Mouse (Mus musculus) G1E (cell line): ENCODE measurements around the gene Pik3c2a. TPM values are rescaled to one million over a fixed set of nuclear protein-coding genes. Genes with fewer than 3 reads are reported as not detected.

Experiments
- ATAC-seq: 2 replicates; pipeline ENCODE4 v1.8.0; 2016; ENCODE audit warnings: mild to moderate bottlenecking; ENCODE audit not compliant: insufficient number of reproducible peaks, poor library complexity, low FRiP score, severe bottlenecking; ENCODE audit errors: extremely low read depth
- DNase-seq: peaks from one replicate; pipeline ENCODE4 v3.0.0; 2012; ENCODE audit warnings: low spot score
- H3K27me3 ChIP-seq: 2 replicates; pipeline ENCODE4 v1.6.1; 2012; ENCODE audit warnings: mild to moderate bottlenecking, low read length, inconsistent platforms; ENCODE audit not compliant: insufficient read depth
- H3K36me3 ChIP-seq: replicated peaks from 2 replicates; pipeline ENCODE3; 2012; ENCODE audit warnings: mild to moderate bottlenecking, inconsistent platforms
- H3K4me1 ChIP-seq: 2 replicates; pipeline ENCODE4 v1.6.1; 2012; ENCODE audit warnings: low read depth, low read length, inconsistent platforms, mixed read lengths; ENCODE audit not compliant: insufficient read depth
- H3K4me3 ChIP-seq: 2 replicates; pipeline ENCODE4 v1.5.1; 2012; ENCODE audit warnings: low read depth, mild to moderate bottlenecking, inconsistent platforms, low read length, moderate library complexity, mixed read lengths
- H3K9me3 ChIP-seq: replicated peaks from 2 replicates; pipeline ENCODE4 v1.6.1; 2012; ENCODE audit warnings: inconsistent platforms
- CTCF ChIP-seq: IDR thresholded peaks from 2 replicates; pipeline ENCODE4 v1.5.1; 2012; ENCODE audit warnings: low read depth, low read length, inconsistent platforms, mixed read lengths
- GATA1 ChIP-seq: IDR thresholded peaks from 2 replicates; pipeline ENCODE4 v1.6.1; 2012; ENCODE audit warnings: borderline replicate concordance, low read length, inconsistent platforms, mixed read lengths
- GATA2 ChIP-seq: IDR thresholded peaks from 2 replicates; pipeline ENCODE4 v1.6.1; 2012; ENCODE audit warnings: low read depth, low read length, inconsistent platforms, borderline replicate concordance
- POLR2AphosphoS5 ChIP-seq: IDR thresholded peaks from 2 replicates; pipeline ENCODE4 v1.6.1; 2012; ENCODE audit warnings: low read depth, low read length, inconsistent platforms; ENCODE audit not compliant: insufficient replicate concordance
- TAL1 ChIP-seq: conservative IDR thresholded peaks from 2 replicates; pipeline ENCODE4 v1.6.1; 2012; ENCODE audit warnings: low read depth, low read length, inconsistent platforms, mixed read lengths
- polyA plus RNA-seq: library from polyadenylated mRNA; stranded (reverse); fragments of >175 nt; gene quantifications from 2 replicates; pipeline ENCODE4 v1.2.3, GENCODE M21; 2012
- total RNA-seq, 2 experiments: library from RNA; stranded (forward) in 1 of 2; stranded (reverse) in 1 of 2; fragments of 200-1000 nt in 1 of 2; fragments of >200 nt in 1 of 2; fragmentation: Nextera tagmentation in 1 of 2; gene quantifications; 2 replicates each; pipeline ENCODE4 v1.2.3; 2014 to 2017

Gene Pik3c2a
- total and polyA plus RNA-seq, 3 experiments, result 0.69 to 45.9 (median 19.6) TPM

GRCm38 (mm10) chr7:116307099-116307870 is 136.0 kb downstream of the Pik3c2a start:
- DNase-seq, result peak; percentile 71
- H3K4me1 ChIP-seq, result peaks cover 33% of the 10 kb centered on the region
- H3K36me3 ChIP-seq, result peaks cover 25% of the 10 kb centered on the region
- no peaks in the 10 kb centered on the region for H3K27me3 ChIP-seq
- H3K4me3 ChIP-seq, result peak overlapping the region; percentile 99
- no peak for TF ChIP-seq TAL1
- no peak for TF ChIP-seq GATA2
- no peak for TF ChIP-seq CTCF
- TF ChIP-seq GATA1, result no peak
- TF ChIP-seq POLR2AphosphoS5, result no peak
- no peaks in the 10 kb centered on the region for H3K9me3 ChIP-seq
- peak; percentile 68 for ATAC-seq

GRCm38 (mm10) chr7:116306601-116307000 is 136.6 kb downstream of the Pik3c2a start:
- Histone ChIP-seq H3K4me1 (peaks cover 38% of the 10 kb centered on the region), H3K4me3 (peak overlapping the region; percentile 99; the same call in 1 of the 2 replicates), H3K27me3 (no peaks in the 10 kb centered on the region), H3K9me3 (no peaks in the 10 kb centered on the region), H3K36me3 (peaks cover 30% of the 10 kb centered on the region)
- DNase-seq (no peak), ATAC-seq (no peak)
- TF ChIP-seq GATA2, result no peak
- TF ChIP-seq GATA1, result no peak
- TF ChIP-seq CTCF, result no peak
- no peak for TF ChIP-seq POLR2AphosphoS5
- no peak for TF ChIP-seq TAL1

GRCm38 (mm10) chr7:116301661-116302311 is 141.5 kb downstream of the Pik3c2a start:
- Histone ChIP-seq H3K4me3 (no peak overlapping the region), H3K9me3 (no peaks in the 10 kb centered on the region), H3K27me3 (no peaks in the 10 kb centered on the region), H3K4me1 (peaks cover 26% of the 10 kb centered on the region), H3K36me3 (peaks cover 55% of the 10 kb centered on the region)
- ATAC-seq, result no peak
- TF ChIP-seq GATA2 (no peak), POLR2AphosphoS5 (no peak), CTCF (no peak), GATA1 (no peak), TAL1 (no peak)
- DNase-seq, result no peak

- Histone ChIP-seq H3K4me1 (peaks cover 20% of the 10 kb centered on the region), H3K9me3 (no peaks in the 10 kb centered on the region), H3K4me3 (no peak overlapping the region), H3K36me3 (peaks cover 54% of the 10 kb centered on the region), H3K27me3 (no peaks in the 10 kb centered on the region)
- ATAC-seq (no peak), DNase-seq (no peak)
- no peak for TF ChIP-seq POLR2AphosphoS5
- TF ChIP-seq CTCF, result no peak
- TF ChIP-seq TAL1, result no peak
- TF ChIP-seq GATA2, result no peak
- no peak for TF ChIP-seq GATA1
These were observed 142.1 kb downstream of the Pik3c2a start for GRCm38 (mm10) chr7:116301144-116301543.

- no peaks in the 10 kb centered on the region for H3K9me3 ChIP-seq
- H3K27me3 ChIP-seq, result no peaks in the 10 kb centered on the region
- no peak overlapping the region for H3K4me3 ChIP-seq
- ATAC-seq (no peak), DNase-seq (no peak)
- TF ChIP-seq TAL1 (no peak), POLR2AphosphoS5 (no peak), CTCF (no peak), GATA2 (no peak), GATA1 (no peak)
- peaks cover 32% of the 10 kb centered on the region for H3K4me1 ChIP-seq
- peaks cover 57% of the 10 kb centered on the region for H3K36me3 ChIP-seq
These were observed 144.4 kb downstream of the Pik3c2a start for GRCm38 (mm10) chr7:116298851-116299250.

DNA sequence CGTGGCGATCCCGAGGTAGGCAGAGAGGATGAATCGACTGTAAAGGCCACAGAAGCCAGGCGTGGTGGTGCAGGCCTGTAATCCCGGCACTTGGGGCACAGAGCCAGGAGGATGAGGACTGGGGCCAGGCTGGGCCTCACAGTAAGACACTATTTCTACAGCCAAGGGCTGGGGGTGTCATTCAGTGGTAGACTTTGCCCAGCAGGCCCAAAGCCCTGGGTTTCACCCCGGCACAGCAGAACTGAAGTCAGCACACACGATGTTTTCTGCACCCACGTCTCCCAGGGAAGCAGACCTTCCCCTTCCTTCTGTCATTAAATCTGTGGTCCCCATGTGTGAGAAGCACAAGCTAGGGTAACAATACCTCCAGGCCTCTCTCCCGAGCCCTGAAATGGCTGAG is 144.9 kb downstream of the Pik3c2a start:
- no peak overlapping the region for H3K4me3 ChIP-seq
- TF ChIP-seq GATA1 (no peak), TAL1 (no peak), POLR2AphosphoS5 (no peak), CTCF (no peak), GATA2 (no peak)
- ATAC-seq, result no peak

More for the DNA sequence above, 144.9 kb downstream of the Pik3c2a start:
- DNase-seq, result no peak
- Histone ChIP-seq H3K4me1 (peaks cover 30% of the 10 kb centered on the region), H3K9me3 (no peaks in the 10 kb centered on the region), H3K27me3 (no peaks in the 10 kb centered on the region), H3K36me3 (peaks cover 56% of the 10 kb centered on the region)
